Mouse (Mus musculus) liver, adult 2 months (tissue): ENCODE measurements around the gene Vgll2.

Source experiments
- CTCF ChIP-seq: fragments of 200-500 bp; IDR thresholded peaks from 2 replicates; pipeline ENCODE4 v1.5.1; 2011; ENCODE audit warnings: low read depth, low read length, control low read depth
- POLR2A ChIP-seq: fragments of 200-500 bp; IDR thresholded peaks from 2 replicates; pipeline ENCODE4 v1.6.1; 2011; ENCODE audit warnings: low read length, control low read depth; ENCODE audit not compliant: insufficient read depth; ENCODE audit errors: extremely low read depth

DNA sequence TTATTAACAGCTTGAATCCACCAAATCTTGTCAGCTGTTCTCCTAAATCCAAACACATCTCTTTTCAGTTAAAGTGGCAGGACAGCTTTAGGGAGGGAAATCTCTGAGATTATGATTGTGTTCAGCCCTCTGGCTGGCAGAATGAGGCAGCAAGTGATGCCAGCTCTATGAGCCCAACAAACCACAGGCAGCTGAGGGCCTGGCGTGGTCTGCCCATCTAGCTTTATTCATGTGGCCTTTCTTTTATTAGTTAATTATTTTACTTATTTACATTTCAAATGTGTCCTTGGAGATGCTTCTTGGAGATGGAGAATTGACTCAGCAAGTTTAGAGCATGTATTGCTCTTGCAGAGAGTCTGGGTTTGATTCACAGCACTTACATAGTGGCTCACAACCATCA lies 3.8 kb upstream of the Vgll2 start:
- no peak for TF ChIP-seq POLR2A
- TF ChIP-seq CTCF, result no peak
